Mouse (Mus musculus) stomach, embryonic 15.5 days (tissue): ENCODE measurements around the gene 4933425L06Rik. TPM values are rescaled to one million over a fixed set of nuclear protein-coding genes. Genes with fewer than 3 reads are reported as not detected.
A peak's percentile ranks its signal among the peaks of the same experiment; 100 is the strongest.

Experiments used
- ATAC-seq: fragments of 200-750 bp; cut with Nextera tagmentation; 2 replicates; pipeline ENCODE4 v1.8.0; 2017; ENCODE audit warnings: low read depth, moderate number of reproducible peaks, moderate TSS enrichment; ENCODE audit not compliant: insufficient read depth, low FRiP score
- H3K27ac ChIP-seq: fragments of 300-500 bp; sonication (generic); 2 replicates; pipeline ENCODE4 v1.5.1; 2015; ENCODE audit warnings: mild to moderate bottlenecking, inconsistent platforms
- H3K27me3 ChIP-seq: fragments of 300-500 bp; sonication (generic); replicated peaks from 2 replicates; pipeline ENCODE4 v1.6.1; 2015; ENCODE audit warnings: inconsistent platforms
- H3K36me3 ChIP-seq: fragments of 300-500 bp; sonication (generic); 2 replicates; pipeline ENCODE4 v1.6.1; 2015; ENCODE audit warnings: inconsistent platforms
- H3K4me1 ChIP-seq: fragments of 300-500 bp; sonication (generic); 2 replicates; pipeline ENCODE4 v1.6.1; 2015; ENCODE audit warnings: inconsistent platforms
- H3K4me2 ChIP-seq: fragments of 300-500 bp; sonication (generic); 2 replicates; pipeline ENCODE4 v1.6.1; 2015; ENCODE audit warnings: mild to moderate bottlenecking, inconsistent platforms
- H3K4me3 ChIP-seq: fragments of 300-500 bp; sonication (generic); replicated peaks from 2 replicates; pipeline ENCODE4 v1.5.1; 2015; ENCODE audit warnings: inconsistent platforms
- H3K9ac ChIP-seq: fragments of 300-500 bp; sonication (generic); 2 replicates; pipeline ENCODE4 v1.6.1; 2015; ENCODE audit warnings: inconsistent platforms
- H3K9me3 ChIP-seq: fragments of 300-500 bp; sonication (generic); 2 replicates; pipeline ENCODE4 v1.6.1; 2016; ENCODE audit warnings: inconsistent platforms
- WGBS: fragments of 180-500 bp; shearing (Covaris S2); methylation state at CpG from one replicate; pipeline ENCODE4 v1.1.7; 2015; 5-methylcytosine and 5-hydroxymethylcytosine counted together
- polyA plus RNA-seq: library from polyadenylated mRNA; unstranded; fragments of >200 nt; fragmentation: Nextera tagmentation; extraction: Ambion mirVana; gene quantifications from 2 replicates; pipeline ENCODE4 v1.2.1, GENCODE M21; 2015

Gene 4933425L06Rik
- polyA plus RNA-seq, 1 experiment from 2014 or later, result not detected

GRCm38 (mm10) chr13:105066890-105067845 lies 14.8 kb upstream of the 4933425L06Rik start:
- Histone ChIP-seq H3K27me3 (no peaks in the 10 kb centered on the region), H3K9ac (no peak overlapping the region), H3K4me2 (no peak overlapping the region), H3K9me3 (no peaks in the 10 kb centered on the region), H3K4me1 (no peaks in the 10 kb centered on the region), H3K4me3 (no peak overlapping the region), H3K27ac (no peak overlapping the region), H3K36me3 (no peaks in the 10 kb centered on the region)
- WGBS, result 63% methylated on average over 7 of the region's 7 CpGs
- ATAC-seq, result no peak

- no peaks in the 10 kb centered on the region for H3K4me1 ChIP-seq
- no peaks in the 10 kb centered on the region for H3K27me3 ChIP-seq
- H3K36me3 ChIP-seq, result no peaks in the 10 kb centered on the region
- 82% methylated on average over 3 of the region's 3 CpGs for WGBS
- H3K4me2 ChIP-seq, result no peak overlapping the region
- no peak for ATAC-seq
- H3K9me3 ChIP-seq, result no peaks in the 10 kb centered on the region
- no peak overlapping the region for H3K4me3 ChIP-seq
- H3K27ac ChIP-seq, result no peak overlapping the region
- no peak overlapping the region for H3K9ac ChIP-seq
Measured at GRCm38 (mm10) chr13:105089276-105089675, 7.4 kb downstream of the 4933425L06Rik start.

- H3K9ac ChIP-seq, result no peak overlapping the region
- no peaks in the 10 kb centered on the region for H3K4me1 ChIP-seq
- 69% methylated on average over 2 of the region's 2 CpGs for WGBS
- no peak overlapping the region for H3K4me3 ChIP-seq
- no peaks in the 10 kb centered on the region for H3K9me3 ChIP-seq
- H3K36me3 ChIP-seq, result no peaks in the 10 kb centered on the region
- no peak for ATAC-seq
- H3K27me3 ChIP-seq, result no peaks in the 10 kb centered on the region
- no peak overlapping the region for H3K4me2 ChIP-seq
- no peak overlapping the region for H3K27ac ChIP-seq
Measured at GRCm38 (mm10) chr13:105096316-105096715, 14.4 kb downstream of the 4933425L06Rik start.

GRCm38 (mm10) chr13:105100705-105101104 lies 18.8 kb downstream of the 4933425L06Rik start:
- Histone ChIP-seq H3K4me3 (no peak overlapping the region), H3K9ac (no peak overlapping the region), H3K4me1 (no peaks in the 10 kb centered on the region), H3K9me3 (no peaks in the 10 kb centered on the region), H3K27ac (no peak overlapping the region), H3K36me3 (no peaks in the 10 kb centered on the region), H3K27me3 (no peaks in the 10 kb centered on the region), H3K4me2 (no peak overlapping the region)
- no peak for ATAC-seq
- WGBS, result 80% methylated on average over 4 of the region's 4 CpGs

- H3K9ac ChIP-seq, result no peak overlapping the region
- H3K4me2 ChIP-seq, result no peak overlapping the region
- no peaks in the 10 kb centered on the region for H3K27me3 ChIP-seq
- H3K27ac ChIP-seq, result no peak overlapping the region
- H3K4me1 ChIP-seq, result no peaks in the 10 kb centered on the region
- H3K4me3 ChIP-seq, result no peak overlapping the region
- WGBS, result 73% methylated on average over 2 of the region's 2 CpGs
- ATAC-seq, result no peak
- no peaks in the 10 kb centered on the region for H3K36me3 ChIP-seq
- no peaks in the 10 kb centered on the region for H3K9me3 ChIP-seq
Measured at GRCm38 (mm10) chr13:105104385-105104784, 22.5 kb downstream of the 4933425L06Rik start.

GRCm38 (mm10) chr13:105111599-105111998 lies 29.7 kb downstream of the 4933425L06Rik start:
- no peak overlapping the region for H3K27ac ChIP-seq
- H3K4me3 ChIP-seq, result no peak overlapping the region
- H3K36me3 ChIP-seq, result no peaks in the 10 kb centered on the region
- no peaks in the 10 kb centered on the region for H3K27me3 ChIP-seq
- no peak for ATAC-seq
- H3K4me1 ChIP-seq, result no peaks in the 10 kb centered on the region
- H3K4me2 ChIP-seq, result no peak overlapping the region
- no peak overlapping the region for H3K9ac ChIP-seq
- H3K9me3 ChIP-seq, result no peaks in the 10 kb centered on the region
- WGBS, result 82% methylated on average over 6 of the region's 6 CpGs

- H3K4me3 ChIP-seq, result no peak overlapping the region
- H3K36me3 ChIP-seq, result no peaks in the 10 kb centered on the region
- no peaks in the 10 kb centered on the region for H3K9me3 ChIP-seq
- peak; percentile 66 for ATAC-seq
- H3K27ac ChIP-seq, result no peak overlapping the region
- H3K27me3 ChIP-seq, result no peaks in the 10 kb centered on the region
- H3K4me1 ChIP-seq, result no peaks in the 10 kb centered on the region
- no peak overlapping the region for H3K9ac ChIP-seq
- H3K4me2 ChIP-seq, result no peak overlapping the region
Measured at GRCm38 (mm10) chr13:105121617-105122016, 39.7 kb downstream of the 4933425L06Rik start.

GRCm38 (mm10) chr13:105122092-105122491 lies 40.2 kb downstream of the 4933425L06Rik start:
- H3K4me3 ChIP-seq, result no peak overlapping the region
- no peaks in the 10 kb centered on the region for H3K9me3 ChIP-seq
- no peak overlapping the region; the same call in 1 of the 2 replicates for H3K27ac ChIP-seq
- H3K36me3 ChIP-seq, result no peaks in the 10 kb centered on the region
- no peak overlapping the region for H3K9ac ChIP-seq
- no peaks in the 10 kb centered on the region for H3K4me1 ChIP-seq
- 71% methylated on average over 3 of the region's 3 CpGs for WGBS
- no peaks in the 10 kb centered on the region for H3K27me3 ChIP-seq
- peak; percentile 71 for ATAC-seq
- no peak overlapping the region for H3K4me2 ChIP-seq

- Histone ChIP-seq H3K4me2 (no peak overlapping the region), H3K27me3 (no peaks in the 10 kb centered on the region), H3K27ac (no peak overlapping the region), H3K36me3 (no peaks in the 10 kb centered on the region), H3K9me3 (no peaks in the 10 kb centered on the region), H3K4me3 (no peak overlapping the region), H3K9ac (no peak overlapping the region), H3K4me1 (no peaks in the 10 kb centered on the region)
- ATAC-seq, result no peak
- WGBS, result 77% methylated on average over 6 of the region's 6 CpGs
Measured at GRCm38 (mm10) chr13:105130080-105130479, 48.2 kb downstream of the 4933425L06Rik start.

- H3K4me1 ChIP-seq, result no peaks in the 10 kb centered on the region
- no peak overlapping the region for H3K9ac ChIP-seq
- WGBS, result 71% methylated on average over 6 of the region's 6 CpGs
- no peak overlapping the region for H3K27ac ChIP-seq
- H3K36me3 ChIP-seq, result no peaks in the 10 kb centered on the region
- H3K4me3 ChIP-seq, result no peak overlapping the region
- no peaks in the 10 kb centered on the region for H3K27me3 ChIP-seq
- H3K9me3 ChIP-seq, result no peaks in the 10 kb centered on the region
- ATAC-seq, result no peak
- H3K4me2 ChIP-seq, result no peak overlapping the region
Measured at GRCm38 (mm10) chr13:105132370-105132769, 50.4 kb downstream of the 4933425L06Rik start.

GRCm38 (mm10) chr13:105132776-105133175 lies 50.9 kb downstream of the 4933425L06Rik start:
- Histone ChIP-seq H3K27ac (no peak overlapping the region), H3K36me3 (no peaks in the 10 kb centered on the region), H3K27me3 (no peaks in the 10 kb centered on the region), H3K4me3 (no peak overlapping the region), H3K4me1 (no peaks in the 10 kb centered on the region), H3K4me2 (no peak overlapping the region), H3K9me3 (no peaks in the 10 kb centered on the region), H3K9ac (no peak overlapping the region)
- WGBS, result 75% methylated on average over 2 of the region's 2 CpGs
- no peak for ATAC-seq

- ATAC-seq, result no peak
- no peak overlapping the region for H3K4me3 ChIP-seq
- WGBS, result 42% methylated on average over 5 of the region's 5 CpGs
- H3K27ac ChIP-seq, result no peak overlapping the region
- H3K4me2 ChIP-seq, result no peak overlapping the region
- no peaks in the 10 kb centered on the region for H3K27me3 ChIP-seq
- H3K9me3 ChIP-seq, result no peaks in the 10 kb centered on the region
- no peak overlapping the region for H3K9ac ChIP-seq
- no peaks in the 10 kb centered on the region for H3K36me3 ChIP-seq
- H3K4me1 ChIP-seq, result no peaks in the 10 kb centered on the region
Measured at GRCm38 (mm10) chr13:105134397-105134796, 52.5 kb downstream of the 4933425L06Rik start.
